Mouse (Mus musculus) kidney, adult 2 months (tissue): ENCODE data around the gene Scn1b.

Experiments used
- CTCF ChIP-seq: fragments of 200-500 bp; conservative IDR thresholded peaks from 2 replicates; pipeline ENCODE4 v1.5.1; 2011; ENCODE audit warnings: low read depth, mild to moderate bottlenecking, control low read depth, low read length, moderate library complexity, mixed read lengths; ENCODE audit not compliant: insufficient read depth, insufficient read length
- POLR2A ChIP-seq: fragments of 200-500 bp; IDR thresholded peaks from one replicate; pipeline ENCODE4 v1.6.1; 2011; ENCODE audit warnings: low read depth, low read length, control low read depth

GRCm38 (mm10) chr7:31164748-31165147, 37.9 kb upstream of the Scn1b start:
- TF ChIP-seq POLR2A: no peak
- TF ChIP-seq CTCF: no peak
